ENCODE assay signal across 11 mouse cellular contexts in genomic region chr6:128754265-128754664, GRCm38 (mm10). TPM values are rescaled to one million over a fixed set of nuclear protein-coding genes. Genes with fewer than 3 reads are reported as not detected.
DNase-seq lines count a peak whose midpoint lies in the region; ATAC-seq and TF ChIP-seq lines count a peak whose summit lies in the region.
"Not testable (repeated sequence)": the region's sequence is repeated elsewhere in the genome, so short reads cannot be mapped to it uniquely, and the experiment has no call there.
"Had no signal": no experiment of that assay in that cellular context is flagged by ENCODE, and none has a peak within 500 bp of the region (broad histone marks: within the 10 kb centered on the region; RNA-seq: fewer than 3 reads in every experiment).

No protein-coding gene starts in this region.

- H3K27me3 ChIP-seq in embryonic facial prominence, embryonic 13.5 days; heart, adult 2 months (ENCODE audit: control insufficient read depth, insufficient read depth, low read length); hindbrain, embryonic 14.5 days (ENCODE audit: control insufficient read depth, insufficient read depth, low read length); limb, embryonic 14.5 days (ENCODE audit: control insufficient read depth, insufficient read depth, low read length); megakaryocyte, embryonic 14.5 days (replicated peaks); neural tube, embryonic 14.5 days (ENCODE audit: control insufficient read depth, insufficient read depth, low read length): not testable (repeated sequence)

- H3K4me3 ChIP-seq in embryonic facial prominence, embryonic 13.5 days; heart, adult 2 months; hindbrain, embryonic 14.5 days (replicated peaks; ENCODE audit: low read length); limb, embryonic 14.5 days (replicated peaks; ENCODE audit: low read length); neural tube, embryonic 14.5 days (ENCODE audit: low read depth, low read length): not testable (repeated sequence)
- peak overlapping the region; percentile 71 for H3K4me3 ChIP-seq in megakaryocyte, embryonic 14.5 days (replicated peaks)

- peak overlapping the region; percentile 51; the same call in 1 of the 2 replicates for H3K9ac ChIP-seq in embryonic facial prominence, embryonic 13.5 days
- peak overlapping the region; percentile 22 for H3K9ac ChIP-seq in heart, adult 2 months (ENCODE audit: low read depth, low read length)
- peak overlapping the region; percentile 45 for H3K9ac ChIP-seq in hindbrain, embryonic 14.5 days
- not testable (repeated sequence) for H3K9ac ChIP-seq in limb, embryonic 14.5 days (ENCODE audit: low read depth, low read length, severe bottlenecking); neural tube, embryonic 14.5 days (replicated peaks; ENCODE audit: low read depth, low read length)

- H3K4me2 ChIP-seq in embryonic facial prominence, embryonic 13.5 days: peak overlapping the region; percentile 38
- peak overlapping the region; percentile 31 for H3K4me2 ChIP-seq in hindbrain, embryonic 14.5 days (replicated peaks)
- peak overlapping the region; percentile 13; the same call in 1 of the 2 replicates for H3K4me2 ChIP-seq in limb, embryonic 14.5 days (replicated peaks; ENCODE audit: low read depth, low read length, severe bottlenecking)
- H3K4me2 ChIP-seq in neural tube, embryonic 14.5 days (ENCODE audit: low read depth, low read length): not testable (repeated sequence)

- not testable (repeated sequence) for TF ChIP-seq POLR2A in heart, adult 2 months (IDR thresholded peaks at IDR 0.05; ENCODE audit: insufficient read depth, low read depth, low read length); limb, embryonic 14.5 days (IDR thresholded peaks at IDR 0.05; ENCODE audit: borderline replicate concordance, extremely low read depth, insufficient read depth, insufficient read length)

- not testable (repeated sequence) for TF ChIP-seq EP300 in heart, adult 2 months (IDR thresholded peaks at IDR 0.05; ENCODE audit: insufficient read depth, low read depth, low read length)

- ATAC-seq in embryonic facial prominence, embryonic 13.5 days (ENCODE audit: insufficient number of reproducible peaks, insufficient read depth, low FRiP score, low TSS enrichment, low read depth): 0 out of 2 replicates have a peak, but pooled peaks have one; percentile 59
- ATAC-seq in hindbrain, embryonic 14.5 days (ENCODE audit: low FRiP score): peak; percentile 76
- peak; percentile 73 for ATAC-seq in limb, embryonic 14.5 days (ENCODE audit: low FRiP score, low read depth)
- ATAC-seq in neural tube, embryonic 14.5 days (ENCODE audit: low read depth): peak; percentile 80

- H3K79me2 ChIP-seq in heart, adult 2 months (replicated peaks; ENCODE audit: control insufficient read depth, insufficient read depth, low read length): not testable (repeated sequence)

- not testable (repeated sequence) for H3K9me3 ChIP-seq in embryonic facial prominence, embryonic 13.5 days; hindbrain, embryonic 14.5 days (ENCODE audit: control insufficient read depth, low read length); limb, embryonic 14.5 days (ENCODE audit: control insufficient read depth, low read length); megakaryocyte, embryonic 14.5 days; neural tube, embryonic 14.5 days (ENCODE audit: control insufficient read depth, low read length)

- H3K27ac ChIP-seq in embryonic facial prominence, embryonic 13.5 days: peak overlapping the region; percentile 39; the same call in 1 of the 2 replicates
- not testable (repeated sequence) for H3K27ac ChIP-seq in heart, adult 2 months; neural tube, embryonic 14.5 days (ENCODE audit: low read depth, low read length)
- H3K27ac ChIP-seq in hindbrain, embryonic 14.5 days: peak overlapping the region; percentile 64
- H3K27ac ChIP-seq in limb, embryonic 14.5 days (replicated peaks; ENCODE audit: low read depth, low read length): 0 out of 2 replicates have a peak overlapping the region, but pooled peaks have one; percentile 52

- DNase-seq in cerebellum, adult 18-20 months: peak; percentile 44 to 45
- peak; percentile 21 to 32 for DNase-seq in heart, adult 2 months
- DNase-seq in hindbrain, embryonic 14.5 days (ENCODE audit: low spot score); limb, embryonic 14.5 days (ENCODE audit: low spot score): not testable (repeated sequence)
- DNase-seq in thymus, postnatal 36 days: peak; percentile 36 to 40

- not testable (repeated sequence) for H3K36me3 ChIP-seq in embryonic facial prominence, embryonic 13.5 days; heart, adult 2 months (ENCODE audit: control insufficient read depth, insufficient read depth, low read length); hindbrain, embryonic 14.5 days (replicated peaks; ENCODE audit: control insufficient read depth, insufficient read depth); limb, embryonic 14.5 days (ENCODE audit: control insufficient read depth, insufficient read depth, low read length); megakaryocyte, embryonic 14.5 days (replicated peaks; ENCODE audit: low read length); neural tube, embryonic 14.5 days (ENCODE audit: control insufficient read depth, insufficient read depth, low read length)

- intact Hi-C loops in heart, adult 2 months (cut with DNase I): loop anchor here (2.0 to 10.0 kb wide), 2 partner anchors 121 to 149 kb away; no protein-coding TSS in a partner anchor

- not testable (repeated sequence) for H3K4me1 ChIP-seq in embryonic facial prominence, embryonic 13.5 days; heart, adult 2 months (ENCODE audit: control insufficient read depth, insufficient read depth, low read length); hindbrain, embryonic 14.5 days (replicated peaks; ENCODE audit: control insufficient read depth, insufficient read depth, low read length); limb, embryonic 14.5 days (ENCODE audit: control insufficient read depth, insufficient read depth, low read length); megakaryocyte, embryonic 14.5 days; neural tube, embryonic 14.5 days (ENCODE audit: control insufficient read depth, insufficient read depth, low read length)

- 37% methylated on average over 10 of the region's 10 CpGs for WGBS in embryonic facial prominence, embryonic 13.5 days
- 35% methylated on average over 10 of the region's 10 CpGs for WGBS in heart, adult 2 months
- WGBS in hindbrain, embryonic 14.5 days: 36% methylated on average over 10 of the region's 10 CpGs
- WGBS in limb, embryonic 14.5 days: 38% methylated on average over 10 of the region's 10 CpGs
- 45% methylated on average over 10 of the region's 10 CpGs for WGBS in neural tube, embryonic 14.5 days

- not testable (repeated sequence) for TF ChIP-seq CTCF in heart, adult 2 months (IDR thresholded peaks at IDR 0.05)

RNA-seq across cellular contexts. Expression of gene Klrb1, which starts 31.4 kb away (rescaled TPM):
- polyA plus RNA-seq in embryonic facial prominence, embryonic 13.5 days (2015; fragmentation: Nextera tagmentation; extraction: Ambion mirVana): not detected in 2 replicates
- total RNA-seq in heart, adult 2 months (2021): not detected
- polyA plus RNA-seq in heart, adult 2 months (2012; rRNA removed): not detected in 2 replicates
- 0.51 and 0.78 TPM in 2 replicates for polyA plus RNA-seq in hindbrain, embryonic 14.5 days (2014; fragmentation: Nextera tagmentation; extraction: Ambion mirVana)
- not detected in 2 replicates for polyA plus RNA-seq in limb, embryonic 14.5 days (2012; rRNA removed)
- not detected in 2 replicates for polyA plus RNA-seq in limb, embryonic 14.5 days (2014; fragmentation: Nextera tagmentation; extraction: Ambion mirVana)
- polyA plus RNA-seq in megakaryocyte, embryonic 14.5 days (2012; ENCODE audit: insufficient read depth, low replicate concordance): not detected in 2 replicates
- polyA plus RNA-seq in neural tube, embryonic 14.5 days (2014; fragmentation: Nextera tagmentation; extraction: Ambion mirVana): 0.35 and 0.48 TPM in 2 replicates
- total RNA-seq: adrenal gland, postnatal 25 days; heart, postnatal 36 days; layer of hippocampus, adult 2 months had no signal

RNA-seq across cellular contexts. Expression of gene Klrb1c, which starts 34.8 kb away (rescaled TPM):
- 0.10 TPM in 1 of 2 replicates, not detected in the other for polyA plus RNA-seq in embryonic facial prominence, embryonic 13.5 days (2015; fragmentation: Nextera tagmentation; extraction: Ambion mirVana)
- total RNA-seq in heart, adult 2 months (2021): under 1 TPM; 0.18 TPM
- polyA plus RNA-seq in heart, adult 2 months (2012; rRNA removed): 0.20 and 0.92 TPM in 2 replicates
- 0.23 TPM in 1 of 2 replicates, not detected in the other for polyA plus RNA-seq in hindbrain, embryonic 14.5 days (2014; fragmentation: Nextera tagmentation; extraction: Ambion mirVana)
- polyA plus RNA-seq in limb, embryonic 14.5 days (2012; rRNA removed): 0.15 TPM in 1 of 2 replicates, not detected in the other
- polyA plus RNA-seq in limb, embryonic 14.5 days (2014; fragmentation: Nextera tagmentation; extraction: Ambion mirVana): 0.14 TPM in 1 of 2 replicates, not detected in the other
- not detected in 2 replicates for polyA plus RNA-seq in megakaryocyte, embryonic 14.5 days (2012; ENCODE audit: insufficient read depth, low replicate concordance)
- not detected in 2 replicates for polyA plus RNA-seq in neural tube, embryonic 14.5 days (2014; fragmentation: Nextera tagmentation; extraction: Ambion mirVana)
- total RNA-seq: adrenal gland, postnatal 25 days; layer of hippocampus, adult 2 months had no signal
